ENCODE assay signal across 8 mouse cellular contexts in the genomic region with DNA sequence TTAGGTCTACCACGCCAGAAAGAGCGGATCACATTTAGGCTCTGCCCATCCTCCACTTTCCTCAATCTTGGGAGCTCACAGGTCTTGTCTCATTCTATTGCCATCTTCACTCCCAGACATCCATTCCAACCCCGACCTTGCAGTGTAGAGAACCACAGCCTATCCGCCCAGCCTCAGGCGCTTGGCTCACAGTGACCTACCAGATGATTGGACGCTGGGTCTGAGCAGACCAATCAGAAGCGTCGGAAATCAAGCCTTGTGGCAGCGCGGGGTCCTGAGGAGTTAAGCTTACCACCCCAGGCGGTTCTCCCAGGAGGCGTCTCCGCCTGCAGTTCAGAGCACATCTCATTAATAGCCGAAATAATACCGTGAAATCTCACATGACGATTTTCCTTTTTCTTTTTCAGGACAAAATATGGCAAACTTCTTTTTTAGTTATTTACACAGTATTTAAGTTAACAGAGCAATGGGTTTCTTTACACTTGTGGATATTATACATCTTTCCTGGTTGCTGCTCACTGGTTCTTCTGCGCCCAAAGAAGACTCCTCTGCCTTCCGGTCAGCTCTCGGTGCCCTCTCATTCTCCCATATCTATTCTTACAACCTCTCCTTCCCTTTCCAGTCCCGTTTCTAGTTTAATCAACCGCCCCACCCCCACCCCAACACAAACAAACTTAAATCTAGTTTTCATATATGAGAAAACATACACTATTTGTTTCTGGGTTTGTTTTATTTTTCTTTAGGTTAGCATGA. TPM values are rescaled to one million over a fixed set of nuclear protein-coding genes. Genes with fewer than 3 reads are reported as not detected.
DNase-seq lines count a peak whose midpoint lies in the region; ATAC-seq and TF ChIP-seq lines count a peak whose summit lies in the region.

No protein-coding gene starts in this region.

- H3K27me3 ChIP-seq in heart, embryonic 11.5 days (ENCODE audit: control insufficient read depth, insufficient read depth, low read length), result no peaks in the 10 kb centered on the region
- H3K27me3 ChIP-seq in lung, postnatal 0 days (replicated peaks; ENCODE audit: insufficient read depth, low read length), result no peaks in the 10 kb centered on the region

- no peak for TF ChIP-seq EP300 in lung, postnatal 0 days (IDR thresholded peaks at IDR 0.05)

- H3K27ac ChIP-seq in heart, embryonic 11.5 days (ENCODE audit: low read depth, low read length), result no peak overlapping the region
- no peak overlapping the region for H3K27ac ChIP-seq in lung, postnatal 0 days (ENCODE audit: low read length)

- WGBS in heart, embryonic 11.5 days (ENCODE audit: insufficient replicate concordance), result 15% methylated on average over 21 of the region's 21 CpGs
- WGBS in lung, postnatal 0 days, result 23% methylated on average over 21 of the region's 21 CpGs

- no peaks in the 10 kb centered on the region for H3K9me3 ChIP-seq in heart, embryonic 11.5 days (replicated peaks; ENCODE audit: control insufficient read depth, low read length)
- no peaks in the 10 kb centered on the region for H3K9me3 ChIP-seq in lung, postnatal 0 days (ENCODE audit: low read length)

- peak overlapping the region; percentile 16; the same call in 1 of the 2 replicates for H3K4me3 ChIP-seq in heart, embryonic 11.5 days (ENCODE audit: low read depth, low read length)
- peak overlapping the region; percentile 5; the same call in 1 of the 2 replicates for H3K4me3 ChIP-seq in lung, postnatal 0 days (ENCODE audit: low read depth, low read length)

- no peak overlapping the region for H3K9ac ChIP-seq in heart, embryonic 11.5 days (ENCODE audit: low read depth, low read length)
- H3K9ac ChIP-seq in lung, postnatal 0 days (replicated peaks; ENCODE audit: low read depth), result no peak overlapping the region

- no peaks in the 10 kb centered on the region for H3K36me3 ChIP-seq in heart, embryonic 11.5 days (ENCODE audit: control insufficient read depth, insufficient read depth, low read length)
- no peaks in the 10 kb centered on the region for H3K36me3 ChIP-seq in lung, postnatal 0 days (ENCODE audit: insufficient read depth, low read length)

- TF ChIP-seq CTCF in lung, postnatal 0 days (IDR thresholded peaks at IDR 0.05), result no peak

- peak; percentile 87 for ATAC-seq in heart, embryonic 11.5 days (replicated peaks; ENCODE audit: insufficient number of reproducible peaks, low FRiP score, low TSS enrichment)
- peak; percentile 84 for ATAC-seq in lung, postnatal 0 days

- H3K4me1 ChIP-seq in heart, embryonic 11.5 days (ENCODE audit: control insufficient read depth, insufficient read depth, low read length), result no peaks in the 10 kb centered on the region
- H3K4me1 ChIP-seq in lung, postnatal 0 days (ENCODE audit: insufficient read depth, low read depth, low read length), result 0 out of 2 replicates have a peak, but pooled peaks cover 3% of the 10 kb centered on the region

- peak; percentile 47 to 64 for DNase-seq in left cerebral cortex, postnatal 10 days (ENCODE audit: extremely low spot score in 1 of 2, low spot score in 2 of 2)
- DNase-seq in left cerebral cortex, adult 8-10 months (ENCODE audit: low spot score in 2 of 2), result no peak
- DNase-seq in embryo, embryonic 11 days, result peak; percentile 85
- DNase-seq in kidney, postnatal 25 days, result peak; percentile 27 to 65
- peak; percentile 35 for DNase-seq in lung, postnatal 0 days (ENCODE audit: low spot score)
- DNase-seq in retina, postnatal 1 day, result peak; percentile 86
- DNase-seq in thymus, postnatal 25 days, result no peak

- intact Hi-C loops in left cerebral cortex, postnatal 10 days (cut with DNase I), result no loop called here

- peak overlapping the region; percentile 56 for H3K4me2 ChIP-seq in heart, embryonic 11.5 days
- peak overlapping the region; percentile 42 for H3K4me2 ChIP-seq in lung, postnatal 0 days (replicated peaks; ENCODE audit: low read depth, low read length)

RNA-seq across cellular contexts. Expression of gene Trim38, which starts 3.0 kb away (rescaled TPM):
- total RNA-seq in left cerebral cortex, postnatal 10 days (2021), result under 1 TPM; 0.36 to 0.54 TPM
- not detected for total RNA-seq in left cerebral cortex, adult 8-10 months (2022)
- 0.24 TPM in 1 of 2 replicates, not detected in the other for polyA plus RNA-seq in heart, embryonic 11.5 days (2014; fragmentation: Nextera tagmentation; extraction: Ambion mirVana)
- polyA plus RNA-seq in lung, postnatal 0 days (2015; fragmentation: Nextera tagmentation; extraction: Ambion mirVana), result not detected in 2 replicates

RNA-seq across cellular contexts. Expression of gene Hist1h1a, which starts 9.3 kb away (rescaled TPM):
- 10 to 100 TPM; 32.9 to 36.8 TPM for total RNA-seq in left cerebral cortex, postnatal 10 days (2021)
- total RNA-seq in left cerebral cortex, adult 8-10 months (2022), result 10 to 100 TPM; 29.7 to 32.8 (median 30.7) TPM
- polyA plus RNA-seq in heart, embryonic 11.5 days (2014; fragmentation: Nextera tagmentation; extraction: Ambion mirVana), result 0.31 and 0.67 TPM in 2 replicates
- 0.33 and 0.64 TPM in 2 replicates for polyA plus RNA-seq in lung, postnatal 0 days (2015; fragmentation: Nextera tagmentation; extraction: Ambion mirVana)

RNA-seq across cellular contexts. Expression of gene Hist1h3a, which starts 10.6 kb away (rescaled TPM):
- 10 to 100 TPM; 53.3 to 58.4 TPM for total RNA-seq in left cerebral cortex, postnatal 10 days (2021)
- total RNA-seq in left cerebral cortex, adult 8-10 months (2022), result 10 to 100 TPM; 33.9 to 55.0 (median 40.9) TPM
- polyA plus RNA-seq in heart, embryonic 11.5 days (2014; fragmentation: Nextera tagmentation; extraction: Ambion mirVana), result 2.5 and 4.0 TPM in 2 replicates
- polyA plus RNA-seq in lung, postnatal 0 days (2015; fragmentation: Nextera tagmentation; extraction: Ambion mirVana), result 1.4 and 1.7 TPM in 2 replicates

RNA-seq across cellular contexts. Expression of gene Hist1h4a, which starts 11.7 kb away (rescaled TPM):
- 10 to 100 TPM; 77.4 to 83.3 TPM for total RNA-seq in left cerebral cortex, postnatal 10 days (2021)
- 10 to 100 TPM; 43.4 to 63.5 (median 58.0) TPM for total RNA-seq in left cerebral cortex, adult 8-10 months (2022)
- polyA plus RNA-seq in heart, embryonic 11.5 days (2014; fragmentation: Nextera tagmentation; extraction: Ambion mirVana), result 1.0 TPM in 1 of 2 replicates, not detected in the other
- 0.26 and 0.38 TPM in 2 replicates for polyA plus RNA-seq in lung, postnatal 0 days (2015; fragmentation: Nextera tagmentation; extraction: Ambion mirVana)

RNA-seq across cellular contexts. Expression of gene Hist1h4b, which starts 15.9 kb away (rescaled TPM):
- 10 to 100 TPM; 79.7 to 80.1 TPM for total RNA-seq in left cerebral cortex, postnatal 10 days (2021)
- total RNA-seq in left cerebral cortex, adult 8-10 months (2022), result 10 to 100 TPM; 53.3 to 70.8 (median 63.3) TPM
- 2.2 and 2.7 TPM in 2 replicates for polyA plus RNA-seq in heart, embryonic 11.5 days (2014; fragmentation: Nextera tagmentation; extraction: Ambion mirVana)
- 0.57 and 0.73 TPM in 2 replicates for polyA plus RNA-seq in lung, postnatal 0 days (2015; fragmentation: Nextera tagmentation; extraction: Ambion mirVana)

Comparison
In these comparisons a context has a peak if more than half of its experiments do, and no peak if none do; other contexts are left out.
1. DNase-seq: peak in left cerebral cortex, postnatal 10 days (2 of 2), embryo, embryonic 11 days (single experiment), kidney, postnatal 25 days (2 of 2), lung, postnatal 0 days (single experiment) and retina, postnatal 1 day (single experiment); none in left cerebral cortex, adult 8-10 months (0 of 2) and thymus, postnatal 25 days (single experiment).